Mouse (Mus musculus) G1E (cell line): ENCODE results near the gene Rps15a. TPM values are rescaled to one million over a fixed set of nuclear protein-coding genes. Genes with fewer than 3 reads are reported as not detected.

Experiments used
- ATAC-seq: 2 replicates; pipeline ENCODE4 v1.8.0; 2016; ENCODE audit warnings: mild to moderate bottlenecking; ENCODE audit not compliant: insufficient number of reproducible peaks, poor library complexity, low FRiP score, severe bottlenecking; ENCODE audit errors: extremely low read depth
- DNase-seq: peaks from one replicate; pipeline ENCODE4 v3.0.0; 2012; ENCODE audit warnings: low spot score
- H3K27me3 ChIP-seq: 2 replicates; pipeline ENCODE4 v1.6.1; 2012; ENCODE audit warnings: mild to moderate bottlenecking, low read length, inconsistent platforms; ENCODE audit not compliant: insufficient read depth
- H3K36me3 ChIP-seq: replicated peaks from 2 replicates; pipeline ENCODE3; 2012; ENCODE audit warnings: mild to moderate bottlenecking, inconsistent platforms
- H3K4me1 ChIP-seq: 2 replicates; pipeline ENCODE4 v1.6.1; 2012; ENCODE audit warnings: low read depth, low read length, inconsistent platforms, mixed read lengths; ENCODE audit not compliant: insufficient read depth
- H3K4me3 ChIP-seq: 2 replicates; pipeline ENCODE4 v1.5.1; 2012; ENCODE audit warnings: low read depth, mild to moderate bottlenecking, inconsistent platforms, low read length, moderate library complexity, mixed read lengths
- H3K9me3 ChIP-seq: replicated peaks from 2 replicates; pipeline ENCODE4 v1.6.1; 2012; ENCODE audit warnings: inconsistent platforms
- CTCF ChIP-seq: IDR thresholded peaks from 2 replicates; pipeline ENCODE4 v1.5.1; 2012; ENCODE audit warnings: low read depth, low read length, inconsistent platforms, mixed read lengths
- GATA1 ChIP-seq: IDR thresholded peaks from 2 replicates; pipeline ENCODE4 v1.6.1; 2012; ENCODE audit warnings: borderline replicate concordance, low read length, inconsistent platforms, mixed read lengths
- GATA2 ChIP-seq: IDR thresholded peaks from 2 replicates; pipeline ENCODE4 v1.6.1; 2012; ENCODE audit warnings: low read depth, low read length, inconsistent platforms, borderline replicate concordance
- POLR2AphosphoS5 ChIP-seq: IDR thresholded peaks from 2 replicates; pipeline ENCODE4 v1.6.1; 2012; ENCODE audit warnings: low read depth, low read length, inconsistent platforms; ENCODE audit not compliant: insufficient replicate concordance
- TAL1 ChIP-seq: conservative IDR thresholded peaks from 2 replicates; pipeline ENCODE4 v1.6.1; 2012; ENCODE audit warnings: low read depth, low read length, inconsistent platforms, mixed read lengths
- polyA plus RNA-seq: library from polyadenylated mRNA; stranded (reverse); fragments of >175 nt; gene quantifications from 2 replicates; pipeline ENCODE4 v1.2.3, GENCODE M21; 2012
- total RNA-seq, 2 experiments: library from RNA; stranded (forward) in 1 of 2; stranded (reverse) in 1 of 2; fragments of 200-1000 nt in 1 of 2; fragments of >200 nt in 1 of 2; fragmentation: Nextera tagmentation in 1 of 2; gene quantifications; 2 replicates each; pipeline ENCODE4 v1.2.3; 2014 to 2017

The Rps15a gene
- total and polyA plus RNA-seq, 3 experiments, result 16.0 to 1,114 (median 1,062) TPM

DNA sequence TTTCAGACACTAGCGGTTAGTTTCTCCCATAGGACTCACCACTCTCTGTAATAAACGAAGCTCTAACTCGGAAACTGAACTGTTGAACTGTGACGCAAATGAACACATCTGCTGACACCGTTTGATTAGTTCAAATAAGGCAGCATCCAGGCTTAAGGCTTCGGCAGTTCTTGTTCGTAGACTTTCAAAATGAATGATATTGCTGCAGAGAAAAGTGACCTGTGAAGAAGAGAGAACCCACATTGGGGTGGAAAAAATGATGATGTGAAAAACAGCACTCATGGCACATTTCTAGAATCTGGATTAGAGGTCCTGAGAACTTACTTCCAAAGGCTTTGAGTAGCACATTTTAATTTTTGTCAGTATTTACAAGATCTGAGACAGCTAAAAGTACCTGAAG is 25.3 kb upstream of the Rps15a start:
- TF ChIP-seq POLR2AphosphoS5 (no peak), GATA2 (no peak), TAL1 (no peak), GATA1 (no peak), CTCF (no peak)

GRCm38 (mm10) chr7:118135128-118135527 is 19.1 kb upstream of the Rps15a start:
- Histone ChIP-seq H3K4me3 (no peak overlapping the region), H3K36me3 (peaks cover 55% of the 10 kb centered on the region), H3K4me1 (peaks cover 4% of the 10 kb centered on the region; the same call in 1 of the 2 replicates), H3K27me3 (no peaks in the 10 kb centered on the region), H3K9me3 (no peaks in the 10 kb centered on the region)
- ATAC-seq (no peak), DNase-seq (no peak)
- TF ChIP-seq GATA2, result no peak
- TF ChIP-seq GATA1, result no peak

More for the DNA sequence above, 25.3 kb upstream of the Rps15a start:
- Histone ChIP-seq H3K4me1 (peaks cover 15% of the 10 kb centered on the region), H3K27me3 (no peaks in the 10 kb centered on the region), H3K36me3 (peaks cover 83% of the 10 kb centered on the region), H3K4me3 (no peak overlapping the region), H3K9me3 (no peaks in the 10 kb centered on the region)
- ATAC-seq (no peak), DNase-seq (no peak)

DNA sequence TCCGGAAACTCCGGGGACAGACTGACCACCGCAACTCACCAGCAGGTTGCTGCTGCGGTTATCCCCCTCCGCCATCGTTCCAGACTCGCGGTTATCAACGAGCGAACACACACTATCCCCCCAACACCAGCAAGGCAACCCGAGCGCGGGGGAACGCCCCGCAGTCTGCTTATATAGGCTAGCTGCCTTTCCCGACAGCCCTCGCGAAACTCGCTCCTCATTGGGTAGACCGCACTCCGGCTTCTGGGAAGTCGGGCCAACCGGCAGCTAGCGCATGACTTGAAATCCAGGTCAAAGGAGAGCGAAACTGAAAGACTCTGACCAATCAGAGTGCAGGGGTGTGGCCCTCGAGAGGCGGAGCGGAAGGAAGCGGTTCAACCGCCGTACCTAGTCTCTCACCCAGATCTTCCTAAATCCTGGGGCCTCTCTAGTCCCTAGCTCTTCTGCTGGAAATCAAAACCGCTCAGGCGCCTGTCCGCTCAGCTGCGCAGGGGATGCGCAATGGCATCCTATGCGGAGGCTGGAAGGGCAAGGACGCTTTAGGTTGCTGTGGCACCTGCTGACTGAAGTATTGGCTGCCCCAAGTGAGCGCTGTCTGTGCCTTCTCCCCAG is 13.5 kb upstream of the Rps15a start, which contains the start of gene Arl6ip1:
TSS of gene Arl6ip1 (minus strand) at position 233 of the 612 bp plus-strand sequence.
- Histone ChIP-seq H3K27me3 (no peaks in the 10 kb centered on the region), H3K36me3 (peaks cover 25% of the 10 kb centered on the region), H3K4me3 (peak within 1 kb of the TSS; percentile 86), H3K9me3 (no peaks in the 10 kb centered on the region), H3K4me1 (peaks cover 29% of the 10 kb centered on the region)
- peak; percentile 92 for ATAC-seq
- TF ChIP-seq POLR2AphosphoS5, result peak; percentile 95
- no peak for TF ChIP-seq GATA2
- peak; percentile 92 for DNase-seq

GRCm38 (mm10) chr7:118128925-118129429 is 13.0 kb upstream of the Rps15a start:
- DNase-seq, result peak; percentile 48
- TF ChIP-seq GATA2 (no peak), POLR2AphosphoS5 (no peak), GATA1 (no peak), TAL1 (no peak), CTCF (no peak)
- H3K36me3 ChIP-seq, result peaks cover 28% of the 10 kb centered on the region
- H3K4me3 ChIP-seq, result peak overlapping the region; percentile 86
- H3K27me3 ChIP-seq, result no peaks in the 10 kb centered on the region
- peak; percentile 25; the same call in 1 of the 2 replicates for ATAC-seq
- no peaks in the 10 kb centered on the region for H3K9me3 ChIP-seq
- H3K4me1 ChIP-seq, result peaks cover 32% of the 10 kb centered on the region

DNA sequence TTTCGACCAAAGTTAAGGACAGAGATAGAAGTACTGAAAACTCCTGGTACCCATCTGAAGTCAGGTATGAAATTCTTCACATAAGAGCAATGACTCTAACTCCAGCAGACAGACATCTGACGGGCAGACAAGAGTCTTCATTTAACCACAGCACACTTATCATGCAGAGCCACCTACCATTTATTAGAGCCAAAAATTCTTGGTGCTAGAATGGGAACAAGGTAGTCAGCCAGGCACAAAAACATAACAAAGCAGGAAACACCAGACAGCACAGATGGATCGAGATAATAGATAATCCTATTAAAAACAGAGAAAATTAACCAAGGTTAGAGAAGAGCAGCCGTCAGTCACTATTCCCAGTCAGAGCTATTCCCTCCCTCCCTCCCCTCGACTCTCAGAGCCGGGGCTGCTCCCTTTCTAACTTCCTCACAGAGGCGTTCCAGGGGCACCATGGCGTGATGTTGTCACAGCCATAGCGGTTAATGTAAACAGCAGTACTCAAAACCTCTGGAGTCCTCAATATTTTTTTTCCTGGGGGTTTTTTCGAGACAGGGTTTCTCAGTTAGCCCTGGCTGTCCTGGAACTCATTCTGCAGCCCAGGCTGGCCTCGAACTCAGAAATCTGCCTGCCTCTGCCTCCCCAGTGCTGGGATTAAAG is 10.4 kb upstream of the Rps15a start:
- DNase-seq (no peak), ATAC-seq (no peak)
- Histone ChIP-seq H3K9me3 (no peaks in the 10 kb centered on the region), H3K27me3 (no peaks in the 10 kb centered on the region), H3K4me1 (peaks cover 41% of the 10 kb centered on the region), H3K36me3 (peaks cover 48% of the 10 kb centered on the region), H3K4me3 (peak overlapping the region; percentile 55; the same call in 1 of the 2 replicates)
- TF ChIP-seq GATA2, result no peak
- no peak for TF ChIP-seq CTCF
- no peak for TF ChIP-seq POLR2AphosphoS5
- TF ChIP-seq TAL1, result no peak
- no peak for TF ChIP-seq GATA1

- ATAC-seq (no peak), DNase-seq (no peak)
- no peak for TF ChIP-seq TAL1
- no peak for TF ChIP-seq GATA1
- TF ChIP-seq CTCF, result no peak
- TF ChIP-seq POLR2AphosphoS5, result no peak
- no peak for TF ChIP-seq GATA2
- peaks cover 45% of the 10 kb centered on the region for H3K4me1 ChIP-seq
- H3K4me3 ChIP-seq, result no peak overlapping the region
- H3K36me3 ChIP-seq, result peaks cover 53% of the 10 kb centered on the region
- no peaks in the 10 kb centered on the region for H3K27me3 ChIP-seq
- no peaks in the 10 kb centered on the region for H3K9me3 ChIP-seq
Observed at GRCm38 (mm10) chr7:118125736-118126135, 9.7 kb upstream of the Rps15a start.
